Mouse (Mus musculus) cerebellum, adult 2 months (tissue): ENCODE data around the gene Stbd1.

Source experiments
- CTCF ChIP-seq: fragments of 200-500 bp; IDR thresholded peaks from 2 replicates; pipeline ENCODE4 v1.5.1; 2011; ENCODE audit warnings: low read depth, mild to moderate bottlenecking, control low read depth, low read length, moderate library complexity, borderline replicate concordance; ENCODE audit not compliant: insufficient read depth
- POLR2A ChIP-seq: fragments of 200-500 bp; IDR thresholded peaks from 2 replicates; pipeline ENCODE4 v1.6.1; 2011; ENCODE audit warnings: low read length, control low read depth, borderline replicate concordance; ENCODE audit not compliant: insufficient read depth

- TF ChIP-seq POLR2A, result no peak
- TF ChIP-seq CTCF, result no peak
Measured at GRCm38 (mm10) chr5:92621883-92622282, 19.0 kb downstream of the Stbd1 start.
